Mouse (Mus musculus) lung, embryonic 16.5 days (tissue): ENCODE results near the gene Mast3. TPM values are rescaled to one million over a fixed set of nuclear protein-coding genes. Genes with fewer than 3 reads are reported as not detected.
A peak's percentile ranks its signal among the peaks of the same experiment; 100 is the strongest.

ENCODE experiments used
- ATAC-seq: fragments of 200-750 bp; cut with Nextera tagmentation; 2 replicates; pipeline ENCODE4 v1.8.0; 2017; ENCODE audit warnings: low read depth, mild to moderate bottlenecking, moderate library complexity
- H3K27ac ChIP-seq: fragments of 300-500 bp; sonication (generic); 2 replicates; pipeline ENCODE4 v1.5.1; 2014; ENCODE audit warnings: mild to moderate bottlenecking, control low read depth, low read length
- H3K27me3 ChIP-seq: fragments of 300-500 bp; sonication (generic); 2 replicates; pipeline ENCODE4 v1.6.1; 2014; ENCODE audit warnings: low read depth, low read length, mixed read lengths; ENCODE audit not compliant: control insufficient read depth, insufficient read depth
- H3K36me3 ChIP-seq: fragments of 300-500 bp; sonication (generic); 2 replicates; pipeline ENCODE4 v1.6.1; 2014; ENCODE audit warnings: low read length; ENCODE audit not compliant: control insufficient read depth, insufficient read depth
- H3K4me1 ChIP-seq: fragments of 300-500 bp; sonication (generic); replicated peaks from 2 replicates; pipeline ENCODE4 v1.6.1; 2014; ENCODE audit warnings: low read length, mixed read lengths; ENCODE audit not compliant: control insufficient read depth, insufficient read depth
- H3K4me2 ChIP-seq: fragments of 300-500 bp; sonication (generic); 2 replicates; pipeline ENCODE4 v1.6.1; 2014; ENCODE audit warnings: low read depth, low read length, control low read depth
- H3K4me3 ChIP-seq: fragments of 300-500 bp; sonication (generic); 2 replicates; pipeline ENCODE4 v1.5.1; 2014; ENCODE audit warnings: mild to moderate bottlenecking, low read length, control low read depth
- H3K9ac ChIP-seq: fragments of 300-500 bp; sonication (generic); 2 replicates; pipeline ENCODE4 v1.6.1; 2014; ENCODE audit warnings: low read length, control low read depth
- H3K9me3 ChIP-seq: fragments of 300-500 bp; sonication (generic); 2 replicates; pipeline ENCODE4 v1.6.1; 2016; ENCODE audit warnings: low read length; ENCODE audit not compliant: control insufficient read depth
- WGBS: fragments of 180-500 bp; shearing (Covaris S2); extraction: QIAGEN DNeasy Blood & Tissue Kit; methylation state at CpG from one replicate; pipeline ENCODE4 v1.1.7; 2014; 5-methylcytosine and 5-hydroxymethylcytosine counted together
- polyA plus RNA-seq: library from polyadenylated mRNA; unstranded; fragments of >200 nt; fragmentation: Nextera tagmentation; extraction: Ambion mirVana; gene quantifications from 2 replicates; pipeline ENCODE4 v1.2.1, GENCODE M21; 2015

Gene Mast3
- polyA plus RNA-seq, 1 experiment from 2014 or later: 14.3 TPM

- no peaks in the 10 kb centered on the region for H3K9me3 ChIP-seq
- H3K27ac ChIP-seq: peak overlapping the region; percentile 92
- WGBS: under 1% methylated on average over 61 of the region's 66 CpGs
- H3K4me3 ChIP-seq: peak overlapping the region; percentile 75
- peak; percentile 41 for ATAC-seq
- peak overlapping the region; percentile 90 for H3K4me2 ChIP-seq
- H3K4me1 ChIP-seq: peaks cover 7% of the 10 kb centered on the region
- peaks cover 4% of the 10 kb centered on the region; the same call in 1 of the 2 replicates for H3K36me3 ChIP-seq
- no peaks in the 10 kb centered on the region for H3K27me3 ChIP-seq
- peak overlapping the region; percentile 87 for H3K9ac ChIP-seq
Observed at GRCm38 (mm10) chr8:70838654-70839407, 34.0 kb upstream of the Mast3 start.

- Histone ChIP-seq H3K27me3 (no peaks in the 10 kb centered on the region), H3K4me2 (no peak overlapping the region), H3K27ac (no peak overlapping the region), H3K9ac (no peak overlapping the region), H3K4me3 (no peak overlapping the region), H3K36me3 (peaks cover 4% of the 10 kb centered on the region; the same call in 1 of the 2 replicates), H3K9me3 (no peaks in the 10 kb centered on the region), H3K4me1 (peaks cover 15% of the 10 kb centered on the region)
- ATAC-seq: no peak
- 86% methylated on average over 12 of the region's 12 CpGs for WGBS
Observed at GRCm38 (mm10) chr8:70836666-70837065, 31.8 kb upstream of the Mast3 start.

DNA sequence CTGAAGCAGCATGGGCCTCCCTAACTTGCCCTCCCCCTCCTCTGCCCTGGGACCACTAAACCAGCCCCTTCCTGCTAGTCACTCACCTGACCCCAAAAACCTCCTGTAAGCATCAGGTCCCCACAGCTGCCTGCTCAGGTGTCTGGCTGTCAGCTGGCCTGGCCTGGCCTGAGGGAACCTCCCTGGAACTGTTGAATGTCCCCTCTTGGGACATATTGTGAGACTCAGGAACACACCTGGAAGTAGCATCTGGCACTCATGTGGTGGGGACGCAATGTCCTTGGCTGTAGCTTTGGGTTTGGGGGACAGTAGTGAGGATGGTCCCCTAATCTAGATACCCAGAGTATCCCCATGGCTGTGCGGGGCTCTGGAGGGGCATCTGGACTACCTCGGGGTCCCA is 29.2 kb upstream of the Mast3 start:
- Histone ChIP-seq H3K27ac (no peak overlapping the region), H3K9me3 (no peaks in the 10 kb centered on the region), H3K4me2 (no peak overlapping the region), H3K4me3 (no peak overlapping the region), H3K9ac (no peak overlapping the region), H3K27me3 (no peaks in the 10 kb centered on the region), H3K4me1 (peaks cover 12% of the 10 kb centered on the region), H3K36me3 (peaks cover 4% of the 10 kb centered on the region; the same call in 1 of the 2 replicates)
- WGBS: 91% methylated on average over 3 of the region's 3 CpGs
- ATAC-seq: no peak

GRCm38 (mm10) chr8:70833520-70833919 is 28.7 kb upstream of the Mast3 start:
- peaks cover 4% of the 10 kb centered on the region; the same call in 1 of the 2 replicates for H3K36me3 ChIP-seq
- peak; percentile 42 for ATAC-seq
- H3K4me2 ChIP-seq: no peak overlapping the region
- WGBS: 40% methylated on average over 15 of the region's 15 CpGs
- H3K4me3 ChIP-seq: no peak overlapping the region
- H3K4me1 ChIP-seq: peaks cover 10% of the 10 kb centered on the region
- H3K9ac ChIP-seq: no peak overlapping the region
- no peaks in the 10 kb centered on the region for H3K27me3 ChIP-seq
- peak overlapping the region; percentile 4; the same call in 1 of the 2 replicates for H3K27ac ChIP-seq
- H3K9me3 ChIP-seq: no peaks in the 10 kb centered on the region

DNA sequence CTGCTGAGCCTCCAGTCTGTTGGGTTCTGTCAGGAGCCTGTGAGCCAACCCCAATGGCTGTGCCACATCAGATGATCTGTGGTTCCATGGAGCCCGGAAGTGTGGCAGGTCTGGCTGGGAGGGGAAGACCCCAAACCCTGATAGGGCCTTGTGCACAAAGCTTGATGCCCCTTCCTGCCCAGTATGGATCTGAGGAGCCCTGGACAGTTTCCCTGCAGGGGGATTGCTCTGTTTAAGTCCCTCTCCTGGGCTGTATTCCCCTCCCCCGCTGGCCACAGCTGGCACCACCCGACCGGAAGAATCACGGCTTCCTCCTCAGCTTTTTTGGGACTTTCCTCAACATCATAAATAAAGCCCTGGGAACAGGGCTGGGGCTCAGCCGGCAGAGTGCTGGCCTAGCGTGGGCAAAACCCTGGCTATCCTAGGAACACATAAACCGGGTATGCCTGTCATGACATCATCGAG is 28.2 kb upstream of the Mast3 start:
- H3K27ac ChIP-seq: peak overlapping the region; percentile 4; the same call in 1 of the 2 replicates
- peaks cover 8% of the 10 kb centered on the region for H3K4me1 ChIP-seq
- no peaks in the 10 kb centered on the region for H3K27me3 ChIP-seq
- WGBS: 41% methylated on average over 9 of the region's 9 CpGs
- peak overlapping the region; percentile 8; the same call in 1 of the 2 replicates for H3K9ac ChIP-seq
- H3K4me2 ChIP-seq: no peak overlapping the region
- H3K36me3 ChIP-seq: peaks cover 4% of the 10 kb centered on the region; the same call in 1 of the 2 replicates
- H3K4me3 ChIP-seq: no peak overlapping the region
- H3K9me3 ChIP-seq: no peaks in the 10 kb centered on the region
- ATAC-seq: peak; percentile 44

DNA sequence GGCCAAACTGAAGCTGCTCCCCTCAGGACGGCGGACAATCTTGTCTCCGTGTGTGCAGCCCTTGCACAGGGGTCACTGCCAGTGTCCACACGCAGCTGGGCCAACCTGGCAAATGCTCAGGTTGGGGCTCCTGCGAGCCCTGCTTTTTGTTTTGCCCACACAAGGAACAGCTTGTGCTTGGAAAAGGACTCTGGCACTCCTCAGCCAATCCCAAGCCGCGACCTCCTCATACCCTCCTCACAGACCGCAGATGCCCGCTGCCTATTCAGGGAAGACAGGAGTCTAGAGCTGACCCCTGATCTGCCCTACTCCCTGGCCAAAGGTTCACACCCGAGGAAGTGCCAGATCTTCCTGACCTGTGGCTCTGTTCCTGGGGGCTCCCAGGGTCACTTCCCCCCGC is 27.5 kb upstream of the Mast3 start:
- no peak for ATAC-seq
- 0 out of 2 replicates have a peak overlapping the region, but pooled peaks have one; percentile 4 for H3K27ac ChIP-seq
- no peaks in the 10 kb centered on the region for H3K27me3 ChIP-seq
- no peaks in the 10 kb centered on the region for H3K9me3 ChIP-seq
- H3K4me1 ChIP-seq: peaks cover 8% of the 10 kb centered on the region
- peaks cover 4% of the 10 kb centered on the region; the same call in 1 of the 2 replicates for H3K36me3 ChIP-seq
- no peak overlapping the region for H3K4me2 ChIP-seq
- H3K4me3 ChIP-seq: no peak overlapping the region
- no peak overlapping the region for H3K9ac ChIP-seq
- WGBS: 68% methylated on average over 11 of the region's 11 CpGs

GRCm38 (mm10) chr8:70831517-70831916 is 26.7 kb upstream of the Mast3 start:
- H3K9ac ChIP-seq: no peak overlapping the region
- H3K9me3 ChIP-seq: no peaks in the 10 kb centered on the region
- H3K4me3 ChIP-seq: no peak overlapping the region
- H3K27ac ChIP-seq: no peak overlapping the region
- no peak for ATAC-seq
- H3K36me3 ChIP-seq: peaks cover 4% of the 10 kb centered on the region; the same call in 1 of the 2 replicates
- no peaks in the 10 kb centered on the region for H3K27me3 ChIP-seq
- 61% methylated on average over 8 of the region's 8 CpGs for whole genome bisulfite sequencing
- H3K4me1 ChIP-seq: peaks cover 8% of the 10 kb centered on the region
- no peak overlapping the region for H3K4me2 ChIP-seq

GRCm38 (mm10) chr8:70827796-70828195 is 22.9 kb upstream of the Mast3 start:
- no peaks in the 10 kb centered on the region for H3K9me3 ChIP-seq
- H3K36me3 ChIP-seq: no peaks in the 10 kb centered on the region
- peaks cover 4% of the 10 kb centered on the region for H3K4me1 ChIP-seq
- WGBS: 82% methylated on average over 1 of the region's 1 CpGs
- H3K27ac ChIP-seq: no peak overlapping the region
- H3K4me3 ChIP-seq: no peak overlapping the region
- no peak overlapping the region for H3K9ac ChIP-seq
- no peak for ATAC-seq
- H3K4me2 ChIP-seq: no peak overlapping the region
- H3K27me3 ChIP-seq: no peaks in the 10 kb centered on the region

DNA sequence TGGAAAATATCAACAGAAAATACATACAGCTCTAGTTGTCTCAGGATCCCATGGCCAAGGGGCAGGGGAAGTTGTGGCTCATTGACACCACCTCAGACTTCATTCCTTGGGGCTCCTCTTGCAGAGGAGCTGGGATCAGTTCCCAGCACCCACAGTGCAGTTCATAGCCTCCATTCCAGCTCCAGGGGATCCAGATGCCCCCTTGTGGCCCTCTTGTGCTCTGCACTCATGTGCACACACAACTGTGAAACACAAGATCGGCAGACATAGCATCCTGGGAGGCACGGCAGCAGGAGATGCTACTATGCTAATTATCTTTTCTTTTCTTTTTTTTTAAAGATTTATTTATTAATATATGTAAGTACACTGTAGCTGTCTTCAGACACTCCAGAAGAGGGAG is 22.2 kb upstream of the Mast3 start:
- Histone ChIP-seq H3K9me3 (no peaks in the 10 kb centered on the region), H3K4me3 (no peak overlapping the region), H3K4me2 (no peak overlapping the region), H3K9ac (no peak overlapping the region), H3K27ac (no peak overlapping the region), H3K36me3 (no peaks in the 10 kb centered on the region), H3K4me1 (peaks cover 1% of the 10 kb centered on the region; the same call in 1 of the 2 replicates), H3K27me3 (no peaks in the 10 kb centered on the region)
- WGBS: 92% methylated on average over 2 of the region's 2 CpGs
- ATAC-seq: no peak
